Mouse (Mus musculus) MEL-GATA-1-ER (cell line): ENCODE measurements around the gene Aarsd1.
A peak's percentile ranks its signal among the peaks of the same experiment; 100 is the strongest.
"Not testable (repeated sequence)": the region's sequence is repeated elsewhere in the genome, so short reads cannot be mapped to it uniquely, and the experiment has no call there.

Experiments used
- DNase-seq: peaks from one replicate; pipeline ENCODE4 v3.0.0-alpha.2; 2012; ENCODE audit warnings: low read depth; ENCODE audit errors: extremely low read depth

Aarsd1 gene

DNA sequence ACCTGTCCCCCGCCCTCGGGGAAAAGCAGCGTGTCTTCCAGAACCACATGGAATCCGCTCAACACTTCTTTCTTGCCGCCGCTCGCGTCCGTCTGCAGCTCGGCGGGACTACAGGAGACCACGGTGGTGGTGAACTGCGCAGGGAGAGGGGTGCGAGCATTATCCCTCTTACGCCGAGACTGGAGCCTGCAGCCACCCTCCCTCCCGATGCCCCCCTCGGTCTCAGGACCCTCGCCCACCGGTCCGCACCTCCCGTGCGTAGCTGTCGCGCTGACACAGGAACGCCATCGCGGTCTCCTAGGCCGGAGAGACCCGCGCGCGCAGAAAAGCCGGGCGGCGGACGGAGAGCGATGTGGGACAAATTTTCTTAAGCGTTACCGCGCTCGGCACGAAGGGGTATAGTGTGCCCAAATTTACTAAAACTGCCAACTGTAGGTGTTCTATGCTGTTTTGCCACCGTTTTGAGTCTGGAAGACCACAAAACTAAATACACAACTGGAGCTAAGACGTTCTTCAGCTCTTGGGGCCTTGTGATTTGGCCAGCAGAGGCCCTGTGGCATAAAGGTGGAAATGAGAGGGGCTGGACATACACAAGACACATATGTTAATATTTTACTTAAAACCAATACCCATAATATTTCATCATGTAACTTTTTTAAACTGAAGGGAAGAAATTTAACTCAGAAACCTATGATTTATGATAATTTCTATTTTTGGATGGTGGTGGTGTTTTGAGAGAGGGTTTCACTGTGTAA lies at the start of gene Aarsd1:
Gene Aarsd1 (minus strand): TSS at position 515 of the 755 bp plus-strand sequence.
- DNase-seq: no peak

- DNase-seq: not testable (repeated sequence)
Observed at GRCm38 (mm10) chr11:101466552-101466950, 49.1 kb upstream of the Aarsd1 start.

DNA sequence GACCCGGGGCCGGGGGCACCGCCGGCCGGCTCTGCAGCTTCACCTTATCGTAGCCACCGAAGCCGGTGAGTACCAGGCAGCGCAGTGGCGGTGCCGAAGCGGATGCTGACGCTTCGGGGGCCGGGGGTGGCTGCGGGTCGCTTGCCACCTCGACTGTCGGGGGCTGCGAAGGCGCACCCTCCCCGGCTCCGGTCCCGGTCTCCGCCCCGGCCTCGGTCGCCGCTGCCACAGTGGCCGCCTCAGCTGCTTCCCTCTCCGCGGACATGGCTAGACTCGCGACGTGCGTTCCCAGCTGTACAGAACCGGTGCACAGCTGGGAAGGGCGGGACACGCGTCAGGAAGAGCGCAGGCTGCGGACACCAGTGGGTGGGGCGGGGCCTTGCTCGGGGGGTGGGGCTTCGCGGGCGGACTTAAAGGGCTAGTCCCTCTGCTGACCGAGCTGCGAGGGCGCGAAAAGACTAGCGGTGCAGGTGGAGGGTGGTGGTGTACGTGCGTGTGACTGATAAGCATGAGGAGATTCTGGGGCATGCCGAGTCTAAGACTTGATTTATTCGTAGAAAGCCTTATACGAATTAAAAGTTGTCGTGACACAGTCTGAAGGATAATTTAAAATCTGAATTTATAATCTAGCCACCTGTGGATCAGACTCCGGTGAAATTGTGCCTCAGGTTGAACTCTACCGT lies 48.6 kb upstream of the Aarsd1 start, which contains the start of gene Vat1:
Gene Vat1 (minus strand): TSS at position 362 of the 683 bp plus-strand sequence.
- no peak for DNase-seq

GRCm38 (mm10) chr11:101465101-101465868 lies 47.9 kb upstream of the Aarsd1 start:
- DNase-seq: no peak

DNA sequence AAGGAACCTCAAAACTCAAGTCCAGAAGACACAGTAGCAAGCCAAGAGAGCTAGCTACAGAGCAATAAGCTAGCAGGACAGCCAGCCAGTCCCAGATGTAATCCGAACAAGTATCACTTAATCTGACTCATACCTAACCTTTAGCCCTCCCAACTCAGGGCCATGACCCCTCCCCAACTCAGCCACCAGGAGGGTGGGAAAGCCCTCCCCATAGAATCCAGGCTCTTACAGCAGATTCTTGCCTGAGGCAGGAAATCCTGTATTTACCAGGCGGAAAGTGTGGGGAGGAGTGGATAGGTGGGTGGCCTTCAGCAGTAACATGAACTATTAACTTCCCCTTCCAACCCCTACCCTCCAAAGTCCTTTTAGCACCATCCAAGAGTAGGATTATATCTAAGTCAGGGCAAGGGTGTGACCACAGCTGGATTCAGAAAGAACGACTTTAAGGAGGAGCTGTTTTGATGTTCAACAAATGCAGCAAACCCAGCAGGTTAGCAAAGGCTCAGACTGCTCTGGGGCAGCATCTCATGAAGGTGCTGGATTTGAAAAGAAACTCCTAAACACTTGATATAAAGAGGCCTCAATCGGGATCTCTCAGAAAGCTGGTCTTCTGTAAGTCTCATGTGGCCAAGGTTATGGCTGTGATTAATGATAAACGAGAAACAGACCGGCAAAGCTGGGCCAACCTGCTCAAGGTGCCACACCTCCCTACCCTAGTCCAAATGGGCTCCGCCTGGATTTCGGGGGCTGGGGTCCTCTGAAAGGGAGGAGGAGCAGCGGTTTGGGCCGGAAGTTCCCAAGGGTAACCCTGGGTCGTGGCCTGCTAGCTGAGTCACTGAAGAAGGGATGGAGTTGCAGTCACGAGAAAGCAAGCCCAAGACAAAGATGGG lies 47.0 kb upstream of the Aarsd1 start, which contains the start of gene Rnd2:
Gene Rnd2 (plus strand): TSS at position 789 of the 890 bp plus-strand sequence.
- DNase-seq: no peak

GRCm38 (mm10) chr11:101462583-101463440 lies 45.4 kb upstream of the Aarsd1 start:
- no peak for DNase-seq

DNA sequence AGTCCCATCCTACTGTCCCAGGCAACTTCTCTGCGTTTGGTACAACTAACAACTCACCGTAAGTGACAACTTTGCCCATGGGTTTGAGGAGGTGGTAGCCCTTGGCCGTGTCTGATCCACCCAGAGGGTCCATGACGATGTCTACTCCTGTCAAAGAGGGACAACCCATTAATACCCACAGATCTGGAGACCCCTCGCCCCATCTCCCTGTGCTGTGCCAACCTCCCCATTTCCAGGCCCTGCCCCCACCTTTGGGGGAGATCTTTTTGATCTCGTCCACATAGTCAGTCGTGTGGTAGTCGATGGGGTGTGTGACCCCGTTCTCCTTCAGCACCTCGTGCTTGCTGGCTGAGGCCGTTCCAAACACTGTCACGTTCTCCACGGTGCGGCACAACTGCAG lies 44.7 kb upstream of the Aarsd1 start:
- DNase-seq: no peak

DNA sequence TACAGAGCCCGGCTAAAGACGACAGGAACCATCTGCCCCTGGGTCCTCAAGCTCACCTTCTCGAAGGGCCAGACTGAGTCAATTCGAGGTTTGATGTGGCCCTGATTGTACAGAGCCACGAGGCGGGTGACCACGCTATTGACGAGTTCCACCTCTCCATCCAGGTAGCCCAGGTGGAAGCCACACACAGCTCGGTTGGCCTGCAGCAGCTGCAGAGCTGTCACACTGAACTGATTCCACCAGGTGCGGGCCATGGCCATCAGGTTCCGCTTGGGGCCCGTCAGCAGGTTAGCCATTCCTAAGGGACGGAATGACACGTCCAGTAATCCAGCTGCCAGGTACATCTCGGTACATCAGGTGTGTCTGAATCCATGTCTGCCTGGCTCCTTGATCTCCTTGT lies 42.9 kb upstream of the Aarsd1 start:
- no peak for DNase-seq

- no peak for DNase-seq
Observed at GRCm38 (mm10) chr11:101459716-101460115, 42.3 kb upstream of the Aarsd1 start.

DNA sequence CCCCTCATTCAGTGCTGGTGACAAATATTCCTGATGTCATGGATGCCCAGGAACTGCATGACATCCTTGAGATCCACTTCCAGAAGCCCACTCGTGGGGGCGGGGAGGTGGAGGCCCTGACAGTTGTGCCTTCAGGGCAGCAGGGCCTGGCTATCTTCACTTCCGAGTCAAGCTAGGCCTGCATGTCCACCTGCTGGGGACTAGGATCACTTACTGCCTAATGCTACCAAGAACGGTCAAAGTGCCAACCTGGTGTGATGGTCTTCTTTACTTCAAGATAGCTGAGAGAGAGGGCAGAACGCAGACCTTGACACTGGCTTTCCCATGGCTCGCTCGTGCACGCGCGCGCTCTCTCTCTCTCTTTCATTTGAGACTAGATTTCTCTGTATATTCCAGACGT lies 40.8 kb upstream of the Aarsd1 start:
- no peak for DNase-seq

- DNase-seq: no peak
Observed at GRCm38 (mm10) chr11:101457631-101458030, 40.2 kb upstream of the Aarsd1 start.

DNA sequence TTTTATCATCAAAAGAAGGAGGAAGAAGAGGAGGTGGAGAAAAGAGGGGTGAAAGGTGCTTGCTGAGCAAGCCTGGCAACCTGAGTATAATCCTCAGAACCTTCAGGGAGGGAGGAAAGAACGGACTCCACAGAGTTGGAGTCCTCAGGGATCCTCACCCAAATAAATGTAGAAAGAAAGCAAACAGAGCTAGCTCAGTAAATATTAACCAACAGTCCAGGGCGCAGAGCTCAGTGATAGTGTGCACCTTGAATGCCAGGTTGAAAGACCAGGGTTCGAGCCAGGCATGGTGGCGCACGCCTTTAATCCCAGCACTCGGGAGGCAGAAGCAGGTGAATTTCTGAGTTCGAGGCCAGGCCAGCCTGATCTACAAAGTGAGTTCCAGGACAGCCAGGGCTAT lies 38.2 kb upstream of the Aarsd1 start:
- DNase-seq: no peak

- no peak for DNase-seq
Observed at GRCm38 (mm10) chr11:101454702-101455101, 37.3 kb upstream of the Aarsd1 start.

GRCm38 (mm10) chr11:101452093-101452774 lies 34.8 kb upstream of the Aarsd1 start:
- DNase-seq: no peak

DNA sequence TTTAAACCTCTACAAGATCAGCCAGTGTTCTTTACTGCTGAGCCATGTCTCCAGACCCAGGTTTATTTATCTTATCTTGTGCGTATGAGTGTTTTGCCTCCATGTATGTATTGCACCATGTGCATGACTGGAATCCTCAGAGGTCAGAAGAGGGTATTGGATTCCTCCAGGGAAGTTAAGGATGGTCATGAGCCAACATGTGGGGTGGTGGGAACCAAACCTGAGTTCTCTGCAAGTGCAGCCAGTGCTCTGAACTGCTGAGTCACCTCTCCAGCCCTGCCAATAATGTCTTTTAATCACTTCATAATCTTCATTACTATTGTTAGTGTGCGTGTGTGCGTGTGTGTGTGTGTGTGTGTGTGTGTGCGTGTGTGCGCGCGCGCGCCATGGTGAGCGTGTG lies 34.1 kb upstream of the Aarsd1 start:
- DNase-seq: no peak

DNA sequence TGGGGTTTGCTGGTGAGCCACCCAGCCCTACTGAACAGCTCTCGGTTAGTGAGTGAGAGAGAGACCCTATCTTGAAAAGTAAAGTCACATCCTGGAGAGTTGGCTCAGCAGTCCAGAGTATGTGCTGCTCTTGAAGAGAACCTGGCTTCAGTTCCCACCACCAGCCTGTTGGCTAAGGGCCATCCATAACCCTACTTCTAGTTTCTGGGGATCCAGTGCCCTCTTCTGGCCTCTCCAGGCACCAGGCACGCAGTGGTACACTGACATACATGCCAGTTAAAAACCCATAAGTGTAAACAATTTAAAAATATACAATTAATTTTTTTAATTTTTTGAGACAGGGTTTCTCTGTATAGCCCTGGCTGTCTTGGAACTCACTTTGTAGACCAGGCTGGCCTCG lies 33.0 kb upstream of the Aarsd1 start:
- DNase-seq: no peak

DNA sequence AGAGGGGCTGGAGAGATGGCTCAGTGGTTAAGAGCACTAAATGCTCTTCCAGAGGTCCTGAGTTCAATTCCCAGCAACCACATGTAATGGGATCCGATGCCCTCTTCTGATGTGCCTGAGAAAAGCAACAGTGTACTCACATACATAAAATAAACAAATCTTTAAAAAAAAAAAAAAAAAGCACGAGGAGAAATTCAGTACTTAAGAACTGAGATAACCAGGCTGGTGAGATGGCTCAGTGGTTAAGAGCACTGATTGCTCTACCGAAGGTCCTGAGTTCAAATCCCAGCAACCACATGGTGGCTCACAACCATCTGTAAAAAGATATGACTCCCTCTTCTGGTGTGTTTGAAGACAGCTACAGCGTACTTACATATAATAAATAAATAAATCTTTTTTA lies 32.2 kb upstream of the Aarsd1 start:
- not testable (repeated sequence) for DNase-seq

- no peak for DNase-seq
Observed at GRCm38 (mm10) chr11:101448899-101449298, 31.5 kb upstream of the Aarsd1 start.

DNA sequence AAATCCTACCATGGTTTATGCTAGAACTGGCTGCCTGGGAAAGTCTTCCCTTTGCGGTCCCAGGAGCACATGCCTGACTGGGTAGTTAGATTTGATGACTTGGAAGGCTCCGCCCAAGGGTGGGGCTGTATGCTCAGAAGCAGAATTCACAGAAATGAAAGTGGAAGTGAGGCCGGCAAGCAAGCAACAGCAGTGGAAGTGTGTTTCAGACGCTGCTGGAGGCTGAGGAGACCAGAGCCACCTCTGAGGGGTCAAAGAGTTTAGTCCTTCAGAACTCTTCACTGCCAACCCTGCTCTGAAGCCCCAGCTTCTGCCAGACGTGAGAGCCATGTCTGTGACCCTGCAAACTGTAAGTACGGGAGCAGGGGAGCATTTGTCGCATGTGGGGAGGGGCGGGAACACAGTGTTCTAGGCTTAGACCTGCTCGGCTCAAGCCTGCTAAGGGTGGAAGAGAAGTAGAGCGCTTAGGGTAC lies 30.9 kb upstream of the Aarsd1 start, which contains the start of gene Ifi35:
Gene Ifi35 (plus strand): TSS at position 134 of the 473 bp plus-strand sequence.
- DNase-seq: peak; percentile 95
